Mouse (Mus musculus) small intestine, adult 2 months (tissue): ENCODE data around the gene Ucp3.

Source experiments
- CTCF ChIP-seq: fragments of 200-500 bp; IDR thresholded peaks from 2 replicates; pipeline ENCODE4 v1.5.1; 2012; ENCODE audit warnings: low read depth, mild to moderate bottlenecking, control low read depth, inconsistent platforms, low read length, moderate library complexity, mixed read lengths; ENCODE audit not compliant: insufficient replicate concordance, insufficient read length; ENCODE audit errors: extremely low read depth
- POLR2A ChIP-seq: fragments of 200-500 bp; IDR thresholded peaks from 2 replicates; pipeline ENCODE4 v1.6.1; 2012; ENCODE audit warnings: low read depth, mild to moderate bottlenecking, control low read depth, inconsistent platforms, low read length, moderate library complexity

DNA sequence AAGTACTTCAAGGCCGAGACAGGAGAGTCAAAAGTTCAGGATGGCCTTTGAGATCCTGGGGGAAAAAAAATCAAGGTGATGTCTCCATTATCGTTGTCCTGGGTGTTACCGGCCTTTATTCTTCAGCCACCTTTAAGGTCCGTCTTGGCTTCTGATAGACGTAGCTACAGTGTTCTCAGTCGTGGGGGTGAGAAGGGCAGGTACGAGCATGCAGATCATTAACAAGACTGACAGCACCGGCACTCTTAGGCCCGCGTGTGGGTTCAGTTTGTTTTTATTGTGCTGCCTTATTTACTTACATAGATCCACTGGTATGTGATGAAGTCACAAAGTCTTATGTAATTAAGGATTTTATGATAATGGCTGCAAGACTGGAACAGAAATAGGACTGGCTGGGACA is 9.0 kb upstream of the Ucp3 start:
- TF ChIP-seq CTCF (no peak), POLR2A (no peak)
